ENCODE assay signal across 17 mouse cellular contexts in the genomic region with DNA sequence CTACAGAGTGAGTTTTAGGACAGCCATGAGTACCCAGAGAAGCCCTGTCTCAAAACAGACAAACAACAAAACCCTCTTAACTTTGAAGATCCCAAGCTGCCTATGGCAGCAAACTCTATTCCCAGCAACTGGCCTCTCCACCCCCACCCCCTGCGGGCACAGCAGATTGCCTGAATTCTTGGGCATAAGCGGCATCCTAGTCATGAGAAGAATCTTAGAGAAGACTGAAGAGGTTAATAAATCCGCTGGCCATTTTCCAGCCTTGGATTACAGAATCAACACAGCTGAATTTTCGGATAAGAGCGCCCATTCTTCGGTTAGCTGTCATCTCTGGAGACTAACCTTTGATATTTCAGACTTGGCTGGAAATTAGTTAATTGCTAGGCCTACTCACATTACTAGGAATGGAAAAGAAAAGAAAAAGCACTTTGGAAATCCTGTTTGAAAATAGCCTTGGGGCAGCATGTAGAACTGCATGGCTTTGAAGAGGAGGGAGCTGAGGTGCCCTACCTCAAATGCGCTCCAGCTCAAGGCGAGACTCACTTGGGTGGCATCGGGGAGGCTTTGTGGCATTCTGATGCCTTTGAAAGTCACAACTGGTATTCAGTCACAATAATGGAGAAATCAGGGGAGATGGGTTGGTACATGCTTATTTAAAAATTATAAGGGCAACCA. TPM values are rescaled to one million over a fixed set of nuclear protein-coding genes. Genes with fewer than 3 reads are reported as not detected.
DNase-seq lines count a peak whose midpoint lies in the region; ATAC-seq and TF ChIP-seq lines count a peak whose summit lies in the region.
"Had no signal": no experiment of that assay in that cellular context is flagged by ENCODE, and none has a peak within 500 bp of the region (broad histone marks: within the 10 kb centered on the region; RNA-seq: fewer than 3 reads in every experiment).

No protein-coding gene starts in this region.

- no peak overlapping the region for H3K9ac ChIP-seq in forebrain, embryonic 14.5 days (ENCODE audit: low read length)
- no peak overlapping the region for H3K9ac ChIP-seq in forebrain, embryonic 15.5 days (replicated peaks)
- no peak overlapping the region for H3K9ac ChIP-seq in lung, postnatal 0 days (replicated peaks; ENCODE audit: low read depth)
- H3K9ac ChIP-seq in embryonic facial prominence, embryonic 12.5 days = no peak overlapping the region
- H3K9ac ChIP-seq: liver, embryonic 12.5 days; neural tube, embryonic 13.5 days had no signal

- 80% methylated on average over 9 of the region's 9 CpGs for WGBS in forebrain, embryonic 14.5 days
- 80% methylated on average over 9 of the region's 9 CpGs for WGBS in forebrain, embryonic 15.5 days
- WGBS in lung, postnatal 0 days = 68% methylated on average over 9 of the region's 9 CpGs
- WGBS in embryonic facial prominence, embryonic 12.5 days = 46% methylated on average over 9 of the region's 9 CpGs

- no peaks in the 10 kb centered on the region for H3K4me1 ChIP-seq in forebrain, embryonic 14.5 days (ENCODE audit: control insufficient read depth, insufficient read depth, low read length)
- H3K4me1 ChIP-seq in forebrain, embryonic 15.5 days = no peaks in the 10 kb centered on the region
- H3K4me1 ChIP-seq in lung, postnatal 0 days (ENCODE audit: insufficient read depth, low read depth, low read length) = no peaks in the 10 kb centered on the region
- H3K4me1 ChIP-seq in embryonic facial prominence, embryonic 12.5 days = no peaks in the 10 kb centered on the region
- H3K4me1 ChIP-seq: liver, embryonic 12.5 days; neural tube, embryonic 13.5 days had no signal

- TF ChIP-seq CTCF in lung, postnatal 0 days (IDR thresholded peaks at IDR 0.05) = no peak

- no peak overlapping the region for H3K4me3 ChIP-seq in forebrain, embryonic 14.5 days (ENCODE audit: low read depth, low read length)
- no peak overlapping the region for H3K4me3 ChIP-seq in forebrain, embryonic 15.5 days
- H3K4me3 ChIP-seq in lung, postnatal 0 days (ENCODE audit: low read depth, low read length) = no peak overlapping the region
- H3K4me3 ChIP-seq in embryonic facial prominence, embryonic 12.5 days = no peak overlapping the region
- H3K4me3 ChIP-seq: liver, embryonic 12.5 days; neural tube, embryonic 13.5 days had no signal

- DNase-seq in forebrain, embryonic 14.5 days (ENCODE audit: low spot score) = peak; percentile 2
- peak; percentile 41 for DNase-seq in lung, postnatal 36 days
- no peak for DNase-seq in lung, postnatal 0 days (ENCODE audit: low spot score)
- DNase-seq in right cerebral cortex, postnatal 4 days = no peak
- DNase-seq in heart, adult 9 months (ENCODE audit: low spot score in 2 of 2) = no peak
- DNase-seq: adrenal gland, postnatal 36 days; B cell, adult 2 months; cerebellum, postnatal 36 days; heart, adult 11 months; right cerebral cortex, postnatal 14 days; thymus, postnatal 4 days had no signal

- H3K9me3 ChIP-seq in forebrain, embryonic 14.5 days (replicated peaks; ENCODE audit: control insufficient read depth, low read length) = no peaks in the 10 kb centered on the region
- no peaks in the 10 kb centered on the region for H3K9me3 ChIP-seq in forebrain, embryonic 15.5 days
- no peaks in the 10 kb centered on the region for H3K9me3 ChIP-seq in lung, postnatal 0 days (ENCODE audit: low read length)
- no peaks in the 10 kb centered on the region for H3K9me3 ChIP-seq in embryonic facial prominence, embryonic 12.5 days
- H3K9me3 ChIP-seq: liver, embryonic 12.5 days had no signal

- no peaks in the 10 kb centered on the region for H3K36me3 ChIP-seq in forebrain, embryonic 14.5 days (ENCODE audit: control insufficient read depth, insufficient read depth, low read length)
- no peaks in the 10 kb centered on the region for H3K36me3 ChIP-seq in forebrain, embryonic 15.5 days
- H3K36me3 ChIP-seq in lung, postnatal 0 days (ENCODE audit: insufficient read depth, low read length) = no peaks in the 10 kb centered on the region
- H3K36me3 ChIP-seq in embryonic facial prominence, embryonic 12.5 days = no peaks in the 10 kb centered on the region
- H3K36me3 ChIP-seq: liver, embryonic 12.5 days; neural tube, embryonic 13.5 days had no signal

- no peak overlapping the region for H3K4me2 ChIP-seq in forebrain, embryonic 14.5 days (ENCODE audit: low read length)
- no peak overlapping the region for H3K4me2 ChIP-seq in forebrain, embryonic 15.5 days (replicated peaks)
- no peak overlapping the region for H3K4me2 ChIP-seq in lung, postnatal 0 days (replicated peaks; ENCODE audit: low read depth, low read length)
- H3K4me2 ChIP-seq in embryonic facial prominence, embryonic 12.5 days (replicated peaks) = no peak overlapping the region
- H3K4me2 ChIP-seq: liver, embryonic 12.5 days; neural tube, embryonic 13.5 days had no signal

- no peaks in the 10 kb centered on the region for H3K27me3 ChIP-seq in forebrain, embryonic 14.5 days (replicated peaks; ENCODE audit: control insufficient read depth, insufficient read depth, low read length)
- H3K27me3 ChIP-seq in forebrain, embryonic 15.5 days = no peaks in the 10 kb centered on the region
- H3K27me3 ChIP-seq in lung, postnatal 0 days (replicated peaks; ENCODE audit: insufficient read depth, low read length) = no peaks in the 10 kb centered on the region
- H3K27me3 ChIP-seq in embryonic facial prominence, embryonic 12.5 days = no peaks in the 10 kb centered on the region
- H3K27me3 ChIP-seq: liver, embryonic 12.5 days; neural tube, embryonic 13.5 days had no signal

- ATAC-seq in forebrain, embryonic 14.5 days = no peak
- no peak for ATAC-seq in forebrain, embryonic 15.5 days (replicated peaks)
- ATAC-seq in lung, postnatal 0 days = no peak
- ATAC-seq in embryonic facial prominence, embryonic 12.5 days (ENCODE audit: insufficient number of reproducible peaks, insufficient read depth, low FRiP score, low TSS enrichment) = no peak
- ATAC-seq: liver, embryonic 12.5 days had no signal

- TF ChIP-seq EP300 in lung, postnatal 0 days (IDR thresholded peaks at IDR 0.05) = no peak

- H3K27ac ChIP-seq in forebrain, embryonic 14.5 days (ENCODE audit: low read depth, low read length) = no peak overlapping the region
- no peak overlapping the region for H3K27ac ChIP-seq in forebrain, embryonic 15.5 days (replicated peaks)
- no peak overlapping the region for H3K27ac ChIP-seq in lung, postnatal 0 days (ENCODE audit: low read length)
- peak overlapping the region; percentile 70 for H3K27ac ChIP-seq in embryonic facial prominence, embryonic 12.5 days
- H3K27ac ChIP-seq: liver, embryonic 12.5 days; neural tube, embryonic 13.5 days had no signal

RNA-seq across cellular contexts. Expression of gene Map3k4, which starts 25.2 kb away (rescaled TPM):
- polyA plus RNA-seq in forebrain, embryonic 14.5 days (2014; fragmentation: Nextera tagmentation; extraction: Ambion mirVana) = 25.3 and 29.2 TPM in 2 replicates
- 37.4 and 47.3 TPM in 2 replicates for polyA plus RNA-seq in forebrain, embryonic 15.5 days (2015; fragmentation: Nextera tagmentation; extraction: Ambion mirVana)
- 32.5 and 35.4 TPM in 2 replicates for polyA plus RNA-seq in lung, postnatal 0 days (2015; fragmentation: Nextera tagmentation; extraction: Ambion mirVana)
- polyA plus RNA-seq in embryonic facial prominence, embryonic 12.5 days (2016; fragmentation: Nextera tagmentation; extraction: Ambion mirVana) = 58.2 and 60.5 TPM in 2 replicates

RNA-seq across cellular contexts. Expression of gene Plg, which starts 34.6 kb away (rescaled TPM):
- polyA plus RNA-seq in forebrain, embryonic 14.5 days (2014; fragmentation: Nextera tagmentation; extraction: Ambion mirVana) = not detected in 2 replicates
- polyA plus RNA-seq in forebrain, embryonic 15.5 days (2015; fragmentation: Nextera tagmentation; extraction: Ambion mirVana) = 0.23 TPM in 1 of 2 replicates, not detected in the other
- polyA plus RNA-seq in lung, postnatal 0 days (2015; fragmentation: Nextera tagmentation; extraction: Ambion mirVana) = 0.05 and 0.11 TPM in 2 replicates
- 0.08 and 0.10 TPM in 2 replicates for polyA plus RNA-seq in embryonic facial prominence, embryonic 12.5 days (2016; fragmentation: Nextera tagmentation; extraction: Ambion mirVana)
- polyA plus RNA-seq: heart, embryonic 14.5 days; hindbrain, embryonic 11.5 days had no signal

Comparison
In these comparisons a context has a peak if more than half of its experiments do, and no peak if none do; other contexts are left out.
1. DNase-seq: peak in forebrain, embryonic 14.5 days (single experiment) and lung, postnatal 36 days (single experiment); none in lung, postnatal 0 days (single experiment), right cerebral cortex, postnatal 4 days (single experiment) and heart, adult 9 months (0 of 2).